Mouse (Mus musculus): ENCODE measurements around the gene Fuca2. TPM values are rescaled to one million over a fixed set of nuclear protein-coding genes. Genes with fewer than 3 reads are reported as not detected.

Fuca2 gene
- total RNA-seq, 2 experiments from 2014 or later: 41.1 to 41.9 TPM

DNA sequence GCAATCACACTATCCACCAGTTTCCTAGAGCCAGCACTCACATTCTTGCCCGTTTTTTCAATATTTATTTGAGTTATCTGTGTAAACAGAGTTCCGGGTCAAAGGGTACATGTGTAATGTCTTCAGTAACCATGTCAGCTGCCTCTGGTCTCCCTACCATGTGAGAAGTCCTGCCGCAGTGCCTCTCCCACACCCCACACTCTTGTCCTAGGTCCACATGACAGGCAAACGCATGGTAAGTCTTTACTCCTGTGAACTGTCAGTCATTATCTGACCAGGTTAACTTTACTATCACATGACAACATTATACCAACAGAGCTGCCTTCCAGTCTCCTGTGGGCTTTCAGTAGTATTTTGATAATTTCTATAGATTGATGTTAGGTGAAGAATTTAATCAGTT, 28.8 kb downstream of the Fuca2 start:
- no peak for DNase-seq (ENCODE audit: low spot score in 2 of 2)

DNA sequence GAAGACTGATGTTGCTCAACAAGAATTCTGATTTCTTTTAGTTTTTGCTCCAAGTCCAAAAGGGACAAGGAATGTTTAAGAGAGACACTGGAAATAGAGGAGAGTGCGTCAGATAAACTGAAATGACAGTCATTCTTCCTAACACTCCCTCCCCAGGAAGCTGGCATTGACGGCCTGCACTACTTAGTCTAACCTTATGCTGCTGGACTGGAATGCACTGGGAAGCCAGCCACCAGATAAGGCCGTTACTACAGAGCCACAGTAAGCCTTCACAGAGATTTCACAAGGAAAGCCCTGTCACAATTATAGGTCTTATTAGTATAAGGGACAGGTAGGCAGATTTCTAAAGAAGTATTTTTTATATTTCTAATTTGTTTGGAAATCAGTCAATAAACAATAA, 35.4 kb downstream of the Fuca2 start:
- no peak for DNase-seq (ENCODE audit: low spot score in 2 of 2)

DNA sequence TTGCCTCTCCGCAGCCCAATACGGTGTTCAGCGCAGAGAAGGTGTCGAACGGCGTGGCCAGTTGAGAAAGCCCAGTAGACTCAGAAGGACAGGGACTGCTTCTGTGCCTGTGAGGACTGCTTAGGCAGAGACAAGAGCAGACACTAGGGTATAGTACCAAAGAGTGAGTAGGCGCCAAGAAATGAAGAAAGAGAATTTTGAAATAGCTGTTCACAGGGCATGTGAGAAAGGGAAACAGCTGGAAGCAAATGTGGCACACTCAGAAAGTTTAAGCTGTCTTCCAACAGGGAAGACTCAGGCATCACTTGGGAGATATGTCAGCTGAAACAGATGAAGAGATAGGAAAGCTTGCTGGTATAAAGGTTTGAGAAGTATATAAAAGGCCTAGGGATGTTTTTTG, 37.4 kb downstream of the Fuca2 start:
- DNase-seq (ENCODE audit: low spot score in 2 of 2): no peak

DNA sequence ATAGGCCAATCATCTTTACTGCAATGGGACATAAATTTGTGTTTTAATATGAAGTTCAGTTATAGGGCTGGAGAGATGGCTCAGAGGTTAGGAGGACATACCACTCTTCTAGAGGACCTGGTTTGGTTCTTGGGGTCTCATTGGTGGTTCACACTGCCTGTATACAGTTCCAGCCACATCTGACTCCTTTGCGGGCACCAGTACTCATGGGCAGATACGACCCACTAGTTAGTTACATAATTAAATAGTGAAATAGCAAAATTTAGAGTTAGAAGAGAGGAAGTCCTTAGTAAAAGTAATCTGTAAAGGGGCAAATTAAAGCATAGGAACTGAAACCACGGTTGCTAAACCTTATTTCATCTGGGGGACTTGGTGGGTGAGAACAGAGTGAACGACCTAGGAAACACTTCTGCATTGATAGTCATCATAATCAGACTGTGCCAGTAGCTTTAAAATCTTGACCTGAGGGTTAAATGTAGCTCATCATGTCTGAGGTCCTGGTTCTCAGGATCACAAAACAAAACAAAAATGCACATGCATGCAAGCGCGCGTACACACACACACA, 40.5 kb downstream of the Fuca2 start:
- DNase-seq (ENCODE audit: low spot score in 2 of 2): no peak

DNA sequence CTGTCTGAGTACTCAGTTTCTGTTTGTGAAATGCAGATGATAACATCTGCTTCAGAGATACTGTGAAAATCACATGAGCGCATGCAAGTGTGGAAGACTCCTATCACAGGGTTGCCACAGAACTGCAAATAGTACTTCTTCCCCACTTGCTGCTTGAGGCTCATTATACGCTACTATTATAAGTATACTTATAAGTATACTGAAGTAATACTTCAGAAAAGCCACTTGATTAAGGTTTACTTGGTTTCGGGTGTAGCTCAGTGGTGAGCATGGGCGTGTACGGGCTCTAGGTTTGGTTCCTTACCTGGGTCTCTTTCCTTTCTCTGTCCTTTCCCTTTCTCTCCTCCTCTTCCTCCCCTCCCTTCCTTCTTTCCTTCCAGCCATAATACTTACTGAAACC, 42.4 kb downstream of the Fuca2 start:
- no peak for DNase-seq (ENCODE audit: low spot score in 2 of 2)

DNA sequence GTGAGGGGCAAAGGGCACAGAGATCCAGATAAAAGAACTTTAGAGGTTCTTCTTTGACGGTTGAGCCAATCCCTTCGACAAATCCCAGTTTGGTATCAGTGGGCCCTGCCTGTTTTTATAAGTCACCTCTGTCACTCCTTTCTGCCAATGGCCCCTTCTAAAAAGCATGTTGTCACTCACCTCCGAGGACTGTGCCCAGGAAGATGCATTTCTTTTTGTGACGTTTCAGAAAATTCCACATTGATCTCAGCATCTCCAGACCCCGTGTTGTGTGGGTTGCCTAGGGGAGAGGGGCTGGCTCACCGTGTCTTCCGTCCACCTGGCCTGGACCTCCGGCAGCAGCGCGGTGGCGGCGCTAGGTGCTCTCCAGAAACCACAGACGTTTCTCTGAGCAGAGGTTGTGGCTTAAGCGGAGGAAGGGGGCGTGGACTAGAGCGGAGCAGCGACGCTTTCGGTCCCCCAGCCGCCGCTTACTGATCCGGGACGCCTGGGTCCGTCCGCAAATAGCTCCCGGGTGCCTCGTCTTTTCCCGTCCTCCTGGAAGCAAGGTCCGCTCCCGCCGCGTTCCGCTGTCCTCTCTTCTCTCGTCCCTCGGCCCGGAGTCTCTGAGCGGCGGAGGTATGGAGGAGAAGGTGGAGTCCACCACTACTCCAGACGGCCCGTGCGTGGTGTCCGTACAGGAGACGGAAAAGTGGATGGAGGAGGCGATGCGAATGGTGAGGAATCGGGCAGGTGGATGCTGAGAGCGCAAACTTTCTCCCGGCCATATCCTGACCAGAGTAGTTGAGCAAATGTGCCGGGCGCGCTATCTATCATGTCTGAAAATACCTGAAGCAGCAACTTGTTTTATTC, 53.5 kb downstream of the Fuca2 start, which contains the start of the genes Adat2 and Pex3:
Adat2 (plus strand) TSS at position 249 of the 852 bp plus-strand sequence.
Pex3 (minus strand) TSS at position 497 of the 852 bp plus-strand sequence.
- peak; percentile 82 to 89 for DNase-seq (ENCODE audit: low spot score in 2 of 2)

DNA sequence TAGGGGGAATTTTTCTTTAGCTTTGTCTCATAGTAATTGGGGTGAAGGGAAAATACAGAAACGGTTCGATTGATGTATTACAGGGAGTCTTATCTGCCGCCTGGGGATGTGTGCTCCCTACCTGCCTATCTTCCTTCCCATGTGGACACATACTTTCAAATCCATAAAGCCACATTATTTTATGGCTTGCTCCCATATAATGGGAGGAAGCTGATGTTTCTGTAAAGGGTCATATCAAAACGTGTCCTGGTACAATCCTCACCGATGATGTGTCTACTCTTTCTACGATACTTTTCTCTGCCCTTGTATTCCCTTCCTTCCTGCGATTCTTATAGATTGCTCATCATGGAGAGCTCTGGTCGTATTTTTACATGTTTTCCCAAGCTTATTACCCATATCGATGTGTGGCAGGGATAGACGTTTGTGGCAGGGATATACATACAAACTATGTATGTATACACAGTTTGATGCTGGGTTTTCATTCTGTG, 54.2 kb downstream of the Fuca2 start:
- DNase-seq (ENCODE audit: low spot score in 2 of 2): no peak

DNA sequence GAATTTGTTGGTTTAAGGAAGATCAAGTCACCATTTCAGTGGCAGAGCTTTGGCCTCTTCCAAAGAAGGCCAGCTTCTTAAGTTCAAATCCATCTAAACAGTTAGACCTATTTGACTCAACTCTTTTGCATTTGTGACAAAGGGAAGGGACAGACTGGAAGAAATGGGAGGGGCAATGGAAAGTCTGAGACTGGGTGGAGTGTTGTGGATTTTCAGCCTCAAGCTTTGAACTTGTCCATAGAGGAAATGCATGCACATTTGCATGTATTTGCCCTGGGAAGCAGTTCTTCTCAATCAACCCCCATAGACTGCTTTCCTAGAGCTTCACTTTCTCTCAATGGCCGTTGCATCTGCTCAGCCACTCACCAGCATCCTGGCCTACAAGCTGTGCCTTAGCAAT, 55.0 kb downstream of the Fuca2 start:
- no peak for DNase-seq (ENCODE audit: low spot score in 2 of 2)

DNA sequence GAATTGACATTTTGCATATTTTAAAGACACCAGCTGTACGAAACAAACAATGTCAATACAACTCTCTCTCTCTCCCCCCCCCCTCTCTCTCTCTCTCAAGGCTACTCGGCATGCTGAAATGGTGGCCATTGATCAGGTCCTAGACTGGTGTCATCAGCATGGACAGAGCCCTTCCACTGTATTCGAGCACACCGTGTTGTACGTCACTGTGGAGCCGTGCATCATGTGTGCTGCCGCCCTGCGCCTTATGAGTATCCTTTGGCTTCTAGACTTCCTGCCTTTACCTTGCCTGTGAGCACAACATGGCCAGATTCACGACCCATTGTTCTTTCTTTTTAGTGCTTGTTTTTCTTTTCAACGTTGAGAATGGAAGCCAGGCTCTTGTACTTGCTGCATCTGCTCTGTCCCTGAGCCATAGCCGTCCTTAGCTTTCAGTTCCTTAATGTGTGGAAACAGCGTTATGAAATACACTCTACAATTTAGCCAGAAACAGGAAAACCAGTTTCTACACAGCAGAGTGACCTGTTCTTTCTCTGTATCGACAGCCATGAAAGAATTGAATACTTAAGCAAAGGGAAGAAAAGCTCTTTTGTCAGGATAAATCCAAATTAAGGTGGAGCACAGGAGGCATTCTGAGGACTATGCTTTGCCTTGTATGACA, 60.8 kb downstream of the Fuca2 start:
- no peak for DNase-seq (ENCODE audit: low spot score in 2 of 2)

DNA sequence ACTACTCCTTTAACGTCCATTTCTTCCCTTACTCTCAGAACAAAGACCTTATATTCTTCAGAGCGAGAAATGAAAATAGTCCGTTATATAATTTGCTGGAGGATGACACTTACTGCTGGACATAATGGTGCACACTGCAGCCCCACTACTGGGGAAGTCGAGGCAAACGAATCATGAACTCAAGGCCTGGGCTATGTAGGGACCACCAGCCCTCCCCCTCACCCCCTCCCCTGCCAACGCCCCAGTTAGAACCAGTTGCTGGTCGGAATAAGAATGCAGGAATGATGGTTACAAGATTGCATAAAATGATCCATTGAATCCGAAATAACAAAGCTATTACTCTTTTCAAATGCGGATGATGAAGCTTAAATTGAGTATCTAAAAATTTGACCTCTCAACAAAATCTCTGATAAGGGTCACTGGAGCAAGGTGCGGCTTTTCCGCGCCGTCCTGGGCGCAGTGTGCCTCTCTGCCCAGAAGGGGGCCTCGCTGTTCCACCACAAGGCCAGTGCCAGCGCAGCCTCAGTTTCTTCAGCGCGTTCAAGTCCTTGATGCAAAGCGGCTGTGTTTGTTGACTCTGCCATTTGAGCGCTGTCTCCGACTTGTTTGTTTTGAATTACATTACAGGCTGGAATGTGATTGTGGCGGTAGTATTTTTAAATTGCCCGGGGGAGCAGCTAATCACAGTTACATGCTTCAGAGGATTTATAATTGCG, 65.2 kb downstream of the Fuca2 start:
- DNase-seq (ENCODE audit: low spot score in 2 of 2): peak; percentile 56 to 82

DNA sequence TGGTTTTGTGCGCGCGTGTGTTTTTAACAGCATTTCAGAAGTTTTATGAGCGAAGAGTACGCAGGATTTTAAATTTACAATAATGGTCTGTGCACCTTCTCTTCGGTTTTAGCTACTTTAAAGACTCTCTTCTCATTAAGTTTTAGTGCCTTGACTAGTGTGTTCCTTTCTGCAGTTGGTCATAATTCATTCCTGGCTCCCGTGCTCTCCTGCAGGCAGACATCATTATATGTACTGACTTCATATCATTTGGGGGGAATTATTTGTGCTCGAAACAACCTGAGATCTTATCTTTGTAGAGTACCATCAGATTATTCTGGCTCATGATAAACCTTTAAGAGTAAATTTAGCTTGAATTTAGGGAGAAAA, 65.7 kb downstream of the Fuca2 start:
- no peak for DNase-seq (ENCODE audit: low spot score in 2 of 2)

DNA sequence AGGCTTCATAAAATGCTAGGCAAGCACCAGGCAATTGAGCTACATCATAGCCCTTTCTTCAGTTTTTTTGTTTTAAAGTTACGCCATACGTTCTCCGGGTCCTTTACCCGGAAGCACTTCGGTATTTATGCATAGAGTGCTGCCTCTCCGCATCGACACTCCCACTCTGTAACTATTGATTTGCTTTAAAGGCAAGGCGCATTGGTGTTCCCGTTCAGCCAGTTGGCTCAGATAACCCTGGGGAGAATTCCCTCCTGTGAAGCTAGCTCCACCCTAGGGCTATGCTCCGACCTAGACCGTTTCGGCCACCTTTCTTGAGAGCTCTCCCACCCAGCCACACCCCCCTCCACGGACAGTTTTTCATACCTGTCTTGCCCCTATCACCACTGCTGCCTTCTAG, 67.1 kb downstream of the Fuca2 start:
- DNase-seq (ENCODE audit: low spot score in 2 of 2): no peak

Other genes starting within 250 kb of the Fuca2 start
- gene Phactr2, start 25.1 kb upstream of the Fuca2 start, total RNA-seq (2021): 10 to 100 TPM; 24.6 to 27.1 TPM
- 10 to 100 TPM in 1 of 2 experiments, 1 to 10 TPM in 1; 9.8 to 11.2 TPM for gene Adat2, start 53.4 kb downstream of the Fuca2 start, total RNA-seq (2021)
- gene Pex3, start 53.6 kb downstream of the Fuca2 start, total RNA-seq (2021): 10 to 100 TPM; 26.7 to 31.2 TPM